Mouse (Mus musculus): ENCODE data around the gene Sos1. TPM values are rescaled to one million over a fixed set of nuclear protein-coding genes. Genes with fewer than 3 reads are reported as not detected.

The Sos1 gene
- 4.7 and 4.9 TPM in 2 replicates for polyA plus RNA-seq (2015; fragmentation: Nextera tagmentation; extraction: Ambion mirVana)

GRCm38 (mm10) chr17:80480031-80480854 lies at the start of gene Sos1:
Sos1 (minus strand) TSS chr17:80480453.
- WGBS = under 1% methylated on average over 81 of the region's 90 CpGs
- Histone ChIP-seq H3K27me3 (replicated peaks) (no peaks in the 10 kb centered on the region), H3K4me1 (replicated peaks) (peaks cover 8% of the 10 kb centered on the region; the same call in 1 of the 2 replicates), H3K27ac (peak within 1 kb of the TSS; percentile 98), H3K4me3 (replicated peaks) (peak within 1 kb of the TSS; percentile 98), H3K4me2 (replicated peaks) (peak within 1 kb of the TSS; percentile 75), H3K9me3 (no peaks in the 10 kb centered on the region), H3K9ac (peak within 1 kb of the TSS; percentile 94), H3K36me3 (no peaks in the 10 kb centered on the region)
- ATAC-seq = peak; percentile 88

GRCm38 (mm10) chr17:80523231-80523630 lies 43.0 kb upstream of the Sos1 start:
- Histone ChIP-seq H3K9me3 (no peaks in the 10 kb centered on the region), H3K36me3 (no peaks in the 10 kb centered on the region), H3K4me2 (replicated peaks) (no peak overlapping the region), H3K27me3 (replicated peaks) (no peaks in the 10 kb centered on the region), H3K4me1 (replicated peaks) (no peaks in the 10 kb centered on the region), H3K27ac (no peak overlapping the region), H3K4me3 (replicated peaks) (no peak overlapping the region), H3K9ac (no peak overlapping the region)
- ATAC-seq = no peak
- WGBS = 77% methylated on average over 3 of the region's 3 CpGs

- ATAC-seq = no peak
- H3K9ac ChIP-seq = no peak overlapping the region
- H3K4me3 ChIP-seq (replicated peaks) = no peak overlapping the region
- H3K4me2 ChIP-seq (replicated peaks) = no peak overlapping the region
- no peaks in the 10 kb centered on the region for H3K4me1 ChIP-seq (replicated peaks)
- no peaks in the 10 kb centered on the region for H3K36me3 ChIP-seq
- H3K9me3 ChIP-seq = no peaks in the 10 kb centered on the region
- no peak overlapping the region for H3K27ac ChIP-seq
- H3K27me3 ChIP-seq (replicated peaks) = no peaks in the 10 kb centered on the region
- WGBS = 75% methylated on average over 7 of the region's 7 CpGs
Observed at GRCm38 (mm10) chr17:80522229-80522556, 41.9 kb upstream of the Sos1 start.

- WGBS = 70% methylated on average over 4 of the region's 4 CpGs
- no peak overlapping the region for H3K9ac ChIP-seq
- no peaks in the 10 kb centered on the region for H3K27me3 ChIP-seq (replicated peaks)
- H3K27ac ChIP-seq = no peak overlapping the region
- no peaks in the 10 kb centered on the region for H3K4me1 ChIP-seq (replicated peaks)
- ATAC-seq = no peak
- H3K9me3 ChIP-seq = no peaks in the 10 kb centered on the region
- H3K4me2 ChIP-seq (replicated peaks) = no peak overlapping the region
- no peak overlapping the region for H3K4me3 ChIP-seq (replicated peaks)
- H3K36me3 ChIP-seq = no peaks in the 10 kb centered on the region
Observed at GRCm38 (mm10) chr17:80521521-80522228, 41.4 kb upstream of the Sos1 start.

GRCm38 (mm10) chr17:80520537-80520936 lies 40.3 kb upstream of the Sos1 start:
- H3K4me2 ChIP-seq (replicated peaks) = no peak overlapping the region
- no peaks in the 10 kb centered on the region for H3K9me3 ChIP-seq
- ATAC-seq = no peak
- WGBS = 76% methylated on average over 8 of the region's 8 CpGs
- no peak overlapping the region for H3K27ac ChIP-seq
- H3K9ac ChIP-seq = no peak overlapping the region
- no peaks in the 10 kb centered on the region for H3K36me3 ChIP-seq
- no peaks in the 10 kb centered on the region for H3K27me3 ChIP-seq (replicated peaks)
- no peak overlapping the region for H3K4me3 ChIP-seq (replicated peaks)
- no peaks in the 10 kb centered on the region for H3K4me1 ChIP-seq (replicated peaks)

GRCm38 (mm10) chr17:80518811-80519210 lies 38.6 kb upstream of the Sos1 start:
- no peak overlapping the region for H3K4me2 ChIP-seq (replicated peaks)
- H3K9ac ChIP-seq = no peak overlapping the region
- H3K27me3 ChIP-seq (replicated peaks) = no peaks in the 10 kb centered on the region
- 94% methylated on average over 12 of the region's 12 CpGs for WGBS
- ATAC-seq = no peak
- no peak overlapping the region for H3K4me3 ChIP-seq (replicated peaks)
- H3K27ac ChIP-seq = no peak overlapping the region
- no peaks in the 10 kb centered on the region for H3K4me1 ChIP-seq (replicated peaks)
- no peaks in the 10 kb centered on the region for H3K36me3 ChIP-seq
- H3K9me3 ChIP-seq = no peaks in the 10 kb centered on the region

- no peaks in the 10 kb centered on the region for H3K27me3 ChIP-seq (replicated peaks)
- ATAC-seq = no peak
- H3K36me3 ChIP-seq = no peaks in the 10 kb centered on the region
- H3K4me2 ChIP-seq (replicated peaks) = no peak overlapping the region
- no peaks in the 10 kb centered on the region for H3K4me1 ChIP-seq (replicated peaks)
- H3K9me3 ChIP-seq = no peaks in the 10 kb centered on the region
- H3K9ac ChIP-seq = no peak overlapping the region
- H3K4me3 ChIP-seq (replicated peaks) = no peak overlapping the region
- H3K27ac ChIP-seq = no peak overlapping the region
- WGBS = 66% methylated on average over 9 of the region's 9 CpGs
Observed at GRCm38 (mm10) chr17:80517244-80517643, 37.0 kb upstream of the Sos1 start.

- 85% methylated on average over 9 of the region's 9 CpGs for WGBS
- H3K27ac ChIP-seq = no peak overlapping the region
- no peaks in the 10 kb centered on the region for H3K27me3 ChIP-seq (replicated peaks)
- H3K9ac ChIP-seq = no peak overlapping the region
- no peaks in the 10 kb centered on the region for H3K9me3 ChIP-seq
- H3K4me1 ChIP-seq (replicated peaks) = no peaks in the 10 kb centered on the region
- no peak overlapping the region for H3K4me2 ChIP-seq (replicated peaks)
- no peak overlapping the region for H3K4me3 ChIP-seq (replicated peaks)
- no peaks in the 10 kb centered on the region for H3K36me3 ChIP-seq
- ATAC-seq = no peak
Observed at GRCm38 (mm10) chr17:80515956-80516355, 35.7 kb upstream of the Sos1 start.

GRCm38 (mm10) chr17:80515513-80515912 lies 35.3 kb upstream of the Sos1 start:
- H3K36me3 ChIP-seq = no peaks in the 10 kb centered on the region
- no peaks in the 10 kb centered on the region for H3K27me3 ChIP-seq (replicated peaks)
- H3K27ac ChIP-seq = no peak overlapping the region
- H3K4me2 ChIP-seq (replicated peaks) = no peak overlapping the region
- H3K4me1 ChIP-seq (replicated peaks) = no peaks in the 10 kb centered on the region
- no peak overlapping the region for H3K9ac ChIP-seq
- WGBS = 89% methylated on average over 7 of the region's 7 CpGs
- no peak overlapping the region for H3K4me3 ChIP-seq (replicated peaks)
- no peaks in the 10 kb centered on the region for H3K9me3 ChIP-seq
- no peak for ATAC-seq

GRCm38 (mm10) chr17:80513766-80514165 lies 33.5 kb upstream of the Sos1 start:
- 53% methylated on average over 8 of the region's 8 CpGs for WGBS
- Histone ChIP-seq H3K36me3 (no peaks in the 10 kb centered on the region), H3K4me2 (replicated peaks) (no peak overlapping the region), H3K27me3 (replicated peaks) (no peaks in the 10 kb centered on the region), H3K27ac (no peak overlapping the region), H3K4me1 (replicated peaks) (no peaks in the 10 kb centered on the region), H3K9ac (no peak overlapping the region), H3K9me3 (no peaks in the 10 kb centered on the region), H3K4me3 (replicated peaks) (no peak overlapping the region)
- no peak for ATAC-seq

- Histone ChIP-seq H3K4me1 (replicated peaks) (no peaks in the 10 kb centered on the region), H3K4me2 (replicated peaks) (no peak overlapping the region), H3K9ac (no peak overlapping the region), H3K9me3 (no peaks in the 10 kb centered on the region), H3K36me3 (no peaks in the 10 kb centered on the region), H3K27me3 (replicated peaks) (no peaks in the 10 kb centered on the region), H3K4me3 (replicated peaks) (no peak overlapping the region), H3K27ac (no peak overlapping the region)
- 0 out of 2 replicates have a peak, but pooled peaks have one; percentile 17 for ATAC-seq
- 55% methylated on average over 3 of the region's 3 CpGs for WGBS
Observed at GRCm38 (mm10) chr17:80510459-80510855, 30.2 kb upstream of the Sos1 start.

GRCm38 (mm10) chr17:80509494-80510458 lies 29.5 kb upstream of the Sos1 start:
- no peaks in the 10 kb centered on the region for H3K27me3 ChIP-seq (replicated peaks)
- H3K9me3 ChIP-seq = no peaks in the 10 kb centered on the region
- H3K4me2 ChIP-seq (replicated peaks) = no peak overlapping the region
- H3K27ac ChIP-seq = no peak overlapping the region
- ATAC-seq = peak; percentile 76; the same call in 1 of the 2 replicates
- H3K4me1 ChIP-seq (replicated peaks) = no peaks in the 10 kb centered on the region
- no peak overlapping the region for H3K9ac ChIP-seq
- no peaks in the 10 kb centered on the region for H3K36me3 ChIP-seq
- WGBS = 13% methylated on average over 4 of the region's 4 CpGs
- no peak overlapping the region for H3K4me3 ChIP-seq (replicated peaks)
